Mouse (Mus musculus): ENCODE measurements around the gene Fbxo30. TPM values are rescaled to one million over a fixed set of nuclear protein-coding genes. Genes with fewer than 3 reads are reported as not detected.
"Not testable (repeated sequence)": the region's sequence is repeated elsewhere in the genome, so short reads cannot be mapped to it uniquely, and the experiment has no call there.

Fbxo30 gene
- polyA plus RNA-seq (2017; shearing (Covaris generic)), result 1 to 10 TPM in 1 of 3 experiments, under 1 TPM in 2; 0.36 to 1.6 (median 0.82) TPM

- peak; percentile 81 for ATAC-seq
These were observed at the start of gene Fbxo30 for GRCm38 (mm10) chr10:11280578-11281463. TSS of gene Fbxo30 (plus strand) at chr10:11281330.

- no peak for ATAC-seq
These were observed 47.9 kb upstream of the Fbxo30 start for GRCm38 (mm10) chr10:11233208-11233607.

DNA sequence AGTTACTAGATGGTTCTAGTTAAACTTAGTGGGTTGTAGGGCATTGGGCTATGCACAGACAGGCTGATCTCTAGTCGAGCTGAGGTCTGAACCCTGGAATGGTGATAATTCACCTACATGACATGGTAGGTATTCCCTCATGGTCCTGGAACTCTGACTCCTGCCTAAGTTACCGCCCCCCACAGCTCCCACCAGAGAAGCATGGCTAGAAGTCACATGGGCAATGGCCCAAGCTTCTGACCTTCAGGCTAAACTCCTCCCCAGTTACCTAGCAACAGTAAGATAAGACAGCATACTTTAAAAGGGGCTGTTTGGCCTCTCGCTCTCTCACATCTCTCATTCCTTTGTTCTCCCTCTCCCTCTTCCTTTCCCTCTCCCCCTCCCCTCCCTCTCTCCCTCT is 38.1 kb upstream of the Fbxo30 start:
- ATAC-seq, result not testable (repeated sequence)

- ATAC-seq, result no peak
These were observed 32.9 kb upstream of the Fbxo30 start for GRCm38 (mm10) chr10:11248210-11248609.

DNA sequence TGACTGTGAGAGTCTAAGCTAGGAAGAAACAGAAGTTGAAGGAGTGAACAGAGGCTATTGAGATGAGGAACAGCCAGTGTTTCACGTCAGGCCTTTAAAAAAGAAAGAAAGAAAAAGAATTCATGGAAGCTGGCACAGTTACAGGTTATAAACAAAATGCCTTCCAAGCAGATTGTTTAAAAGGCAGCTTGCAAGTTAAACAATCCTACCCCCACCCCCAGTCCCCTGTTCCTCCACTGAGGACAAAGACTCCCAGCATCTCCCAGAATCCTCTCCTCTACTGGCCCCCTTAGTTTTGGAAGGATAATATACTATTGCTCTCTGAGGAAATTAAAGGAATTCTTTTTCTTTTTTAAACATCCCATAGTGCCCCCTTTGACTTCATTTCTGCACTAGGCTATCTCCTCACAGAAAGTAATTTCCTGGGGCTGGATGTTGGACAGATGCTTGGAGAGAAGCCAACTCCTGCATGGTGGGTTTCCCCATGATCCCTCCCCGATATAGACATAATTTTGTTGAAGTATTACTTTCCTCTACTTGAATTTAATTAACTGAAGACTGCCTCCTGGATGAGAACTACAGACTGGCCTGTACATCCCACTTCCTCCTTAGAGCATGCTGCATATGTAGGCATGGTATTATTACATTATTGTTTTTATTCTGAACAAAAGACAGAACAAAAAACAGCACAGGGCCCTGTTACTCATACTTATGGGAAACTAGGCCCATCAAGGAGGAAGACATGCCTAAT is 30.7 kb upstream of the Fbxo30 start:
- no peak for ATAC-seq

- ATAC-seq, result not testable (repeated sequence)
These were observed 27.5 kb upstream of the Fbxo30 start for GRCm38 (mm10) chr10:11253581-11253980.

DNA sequence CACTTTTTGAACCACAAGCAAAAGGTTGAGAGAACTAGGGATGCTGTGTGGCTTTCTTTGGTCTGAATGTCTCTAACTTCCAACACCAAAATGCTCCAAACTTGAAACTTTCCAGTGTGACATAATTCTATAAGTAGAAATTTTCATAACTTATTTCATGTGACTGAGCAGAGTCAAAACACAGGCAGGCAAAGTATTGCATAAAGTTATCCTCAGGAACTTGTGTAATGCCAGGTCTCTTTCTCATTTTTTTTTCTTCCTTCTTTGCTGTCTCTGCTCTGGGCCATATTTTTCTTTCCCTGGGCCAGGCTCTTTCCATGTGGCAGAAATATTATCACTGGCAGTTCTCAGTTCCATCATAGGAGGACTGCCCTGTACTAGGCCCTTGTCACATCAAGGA is 21.0 kb upstream of the Fbxo30 start:
- no peak for ATAC-seq

DNA sequence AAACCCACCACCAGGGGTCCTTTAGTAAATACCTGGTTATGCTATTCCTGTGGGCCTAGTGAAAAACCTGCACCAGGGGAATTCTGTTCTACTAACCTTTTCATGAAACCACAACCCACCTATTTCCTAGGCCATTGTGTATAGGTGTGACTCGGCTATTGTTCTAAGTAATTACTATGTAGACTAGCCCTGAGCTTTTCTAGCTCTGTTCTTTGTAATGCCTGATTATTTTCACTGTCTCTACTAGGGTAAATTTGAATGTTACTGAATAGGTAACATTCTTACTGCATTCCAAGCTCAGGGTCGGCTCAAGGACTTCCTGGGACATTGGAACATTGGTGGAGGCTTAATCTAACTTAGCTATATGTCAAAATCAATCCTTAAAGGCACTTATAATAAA is 18.8 kb upstream of the Fbxo30 start:
- ATAC-seq, result not testable (repeated sequence)

GRCm38 (mm10) chr10:11263795-11264194 is 17.3 kb upstream of the Fbxo30 start:
- ATAC-seq, result not testable (repeated sequence)

GRCm38 (mm10) chr10:11269165-11269564 is 12.0 kb upstream of the Fbxo30 start:
- ATAC-seq, result no peak

- no peak for ATAC-seq
These were observed 6.7 kb upstream of the Fbxo30 start for GRCm38 (mm10) chr10:11274431-11274830.

DNA sequence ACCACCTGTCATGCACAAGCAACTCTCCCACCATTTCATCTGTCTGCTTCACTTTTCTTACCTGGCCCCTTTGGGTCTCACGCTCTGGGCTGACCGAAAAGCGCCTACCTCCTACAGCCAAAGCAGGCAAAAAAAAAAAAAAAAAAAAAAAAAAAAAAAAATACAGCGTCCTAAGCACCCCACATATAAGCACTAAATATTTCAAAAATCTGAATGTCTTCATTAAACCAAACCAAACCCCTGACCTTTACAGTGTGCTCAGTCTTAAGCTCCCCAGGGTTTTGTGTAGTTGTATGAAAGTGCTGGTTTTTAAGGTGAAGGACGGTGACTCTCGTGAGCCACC is 924 bp upstream of the Fbxo30 start:
- ATAC-seq, result no peak

- ATAC-seq, result no peak
These were observed 572 bp downstream of the Fbxo30 start for GRCm38 (mm10) chr10:11281498-11282305.

DNA sequence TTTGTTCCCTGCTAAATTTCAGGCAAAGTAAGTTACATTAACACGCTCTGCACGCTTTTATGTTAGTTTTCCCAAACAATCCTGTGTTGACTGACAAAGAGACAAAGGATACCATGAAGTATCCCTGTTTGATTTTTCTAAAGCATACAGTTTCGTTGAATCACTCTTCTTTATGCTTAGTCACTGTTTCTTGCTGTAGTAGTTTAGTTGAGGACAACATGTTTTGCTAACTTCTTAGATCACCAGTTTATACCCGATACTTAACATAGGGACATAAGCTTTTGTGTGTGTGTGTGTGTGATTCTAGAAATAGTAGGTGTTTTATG is 1.1 kb downstream of the Fbxo30 start:
- ATAC-seq, result no peak

GRCm38 (mm10) chr10:11298418-11298817 is 17.3 kb downstream of the Fbxo30 start:
- no peak for ATAC-seq

- no peak for ATAC-seq
These were observed 24.4 kb downstream of the Fbxo30 start for GRCm38 (mm10) chr10:11305365-11306053.

DNA sequence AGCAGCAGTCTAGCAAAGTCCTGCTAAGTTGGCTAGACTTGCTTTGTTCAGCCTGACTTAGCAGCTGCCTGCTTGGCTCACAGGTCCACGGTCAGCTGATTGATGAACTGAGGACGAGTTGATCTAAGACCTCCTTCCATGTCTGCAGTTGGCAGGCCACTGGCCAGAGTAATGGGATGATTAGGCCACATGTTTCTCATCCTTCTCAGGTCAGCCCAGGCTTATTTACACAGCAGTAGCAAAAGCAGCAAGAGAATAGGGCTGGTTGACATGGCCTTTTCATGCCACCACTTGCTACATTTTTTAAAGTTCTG is 24.9 kb downstream of the Fbxo30 start:
- no peak for ATAC-seq

GRCm38 (mm10) chr10:11309866-11310265 is 28.7 kb downstream of the Fbxo30 start:
- no peak for ATAC-seq

GRCm38 (mm10) chr10:11310481-11310880 is 29.4 kb downstream of the Fbxo30 start:
- ATAC-seq, result no peak

DNA sequence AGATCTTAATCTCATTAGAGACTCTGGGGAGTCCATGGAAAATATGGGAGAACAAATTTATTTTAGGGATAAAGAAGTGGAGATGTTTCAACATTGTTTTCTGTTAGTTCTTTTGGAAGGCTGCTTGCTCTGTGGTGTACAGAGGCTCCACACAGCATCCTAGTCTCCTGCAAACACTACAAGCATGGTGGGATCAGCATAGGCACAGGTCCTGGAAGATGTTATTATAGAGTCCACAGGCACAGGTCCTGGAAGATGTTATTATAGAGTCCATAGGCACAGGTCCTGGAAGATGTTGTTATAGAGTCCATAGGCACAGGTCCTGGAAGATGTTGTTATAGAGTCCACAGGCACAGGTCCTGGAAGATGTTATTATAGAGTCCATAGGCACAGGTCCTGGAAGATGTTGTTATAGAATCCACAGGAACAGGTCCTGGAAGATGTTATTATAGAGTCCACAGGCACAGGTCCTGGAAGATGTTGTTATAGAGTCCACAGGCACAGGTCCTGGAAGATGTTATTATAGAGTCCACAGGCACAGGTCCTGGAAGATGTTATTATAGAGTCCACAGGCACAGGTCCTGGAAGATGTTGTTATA is 36.8 kb downstream of the Fbxo30 start:
- not testable (repeated sequence) for ATAC-seq

DNA sequence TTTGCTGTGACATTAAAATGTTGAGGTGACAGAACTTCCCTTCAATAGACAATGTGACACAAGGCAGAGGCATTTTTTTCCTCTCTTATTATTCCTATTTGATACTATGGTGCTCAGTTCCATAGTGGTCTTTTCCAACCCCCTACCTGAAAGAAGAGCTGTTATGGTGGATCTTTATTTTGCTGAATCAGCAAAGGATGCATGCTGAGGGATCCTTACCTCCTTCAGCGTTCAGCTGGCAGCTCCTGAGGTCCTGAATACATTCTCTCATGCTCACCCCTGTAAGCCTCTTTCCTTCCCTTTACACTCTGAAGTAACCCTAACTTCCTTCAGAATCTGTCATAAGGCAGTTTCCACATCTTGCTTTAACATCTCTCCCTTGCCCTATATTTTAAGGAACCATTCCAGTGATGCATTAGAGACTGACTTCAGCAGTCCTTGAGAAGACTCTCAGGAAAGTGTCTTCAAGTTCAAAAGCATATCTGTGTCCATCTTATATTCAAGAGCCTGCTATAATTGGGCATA is 38.4 kb downstream of the Fbxo30 start:
- ATAC-seq, result no peak

GRCm38 (mm10) chr10:11322316-11322715 is 41.2 kb downstream of the Fbxo30 start:
- no peak for ATAC-seq

Data from inflammation-experienced regulatory T-cells, adult 6 months (primary cell).